Mouse (Mus musculus) megakaryocyte progenitor cell, adult 5-6 weeks (primary cell): ENCODE measurements at regions not wholly inside any gene's neighbourhood (a gene's known extent, or its start where the extent isn't known, plus 50 kb on each side); places are given as distances from the start of the nearest gene placed in this dataset.

Experiments
- ATAC-seq: replicated peaks from 2 replicates; pipeline ENCODE4 v1.8.0; 2016; ENCODE audit warnings: mild to moderate bottlenecking, moderate TSS enrichment, inconsistent platforms; ENCODE audit not compliant: poor library complexity

DNA sequence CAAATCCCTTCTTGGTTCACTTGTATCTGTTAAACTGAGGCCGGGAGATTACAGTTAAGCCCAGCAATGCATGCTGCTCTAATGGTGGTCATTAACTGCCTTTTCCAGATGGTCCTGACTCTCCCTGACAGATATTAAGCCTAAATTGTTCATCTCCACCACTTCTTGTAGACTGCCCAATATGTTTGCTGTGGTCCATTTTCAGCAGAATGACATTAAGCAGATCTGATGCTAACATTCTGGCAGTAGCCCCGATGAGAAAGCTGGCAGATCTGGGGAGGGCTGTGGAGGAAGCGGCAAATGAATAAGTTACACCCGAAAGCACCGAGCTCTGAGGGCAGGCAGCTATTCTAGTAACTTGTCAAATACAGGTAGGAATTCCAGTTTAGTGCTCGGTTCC lies 123.5 kb upstream of the Cdh6 start:
- no peak for ATAC-seq

- no peak for ATAC-seq
Measured at GRCm38 (mm10) chr15:13289064-13289463, 115.6 kb upstream of the Cdh6 start.

DNA sequence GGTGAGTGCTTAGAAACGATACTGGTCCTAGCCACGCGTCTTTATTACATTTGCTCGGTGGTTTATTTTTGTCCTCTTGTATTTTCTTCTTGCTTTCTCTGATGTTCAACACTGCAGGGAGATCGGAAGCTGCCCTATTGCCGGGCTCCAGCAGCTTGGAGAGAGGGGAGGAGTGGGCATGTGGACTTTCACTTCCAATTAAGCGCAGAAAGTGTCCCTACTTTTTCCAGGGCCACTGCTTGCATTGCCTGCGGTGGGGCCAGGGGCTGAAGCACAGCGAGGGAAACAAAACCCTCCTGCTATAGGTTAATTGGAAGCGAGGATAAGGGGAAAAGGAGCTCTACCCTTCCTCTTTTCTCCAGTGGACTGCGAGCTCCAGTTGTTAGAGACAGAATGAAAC lies 114.4 kb upstream of the Cdh6 start:
- ATAC-seq = no peak

DNA sequence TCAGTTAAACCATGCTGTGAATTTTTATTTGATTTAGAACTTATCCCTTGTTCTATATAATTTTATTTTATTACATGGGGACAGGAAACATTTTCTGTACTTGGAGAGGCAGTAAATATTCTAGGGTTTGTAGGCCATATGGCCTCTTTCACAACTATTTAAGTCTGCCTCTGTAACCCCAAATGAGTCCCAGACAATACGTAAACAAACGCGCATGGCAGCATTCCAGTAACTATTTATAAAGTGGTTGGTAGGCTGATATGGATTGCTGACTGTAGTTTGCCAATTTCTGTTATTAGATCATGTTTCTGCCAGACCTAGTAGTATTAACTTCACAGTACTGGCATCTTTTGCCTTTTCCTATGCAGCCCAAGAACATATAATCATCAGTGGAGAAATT lies 111.9 kb upstream of the Cdh6 start:
- ATAC-seq = no peak

GRCm38 (mm10) chr15:13284219-13284618 lies 110.7 kb upstream of the Cdh6 start:
- ATAC-seq = no peak

- ATAC-seq = no peak
Measured at GRCm38 (mm10) chr15:13283106-13283505, 109.6 kb upstream of the Cdh6 start.

DNA sequence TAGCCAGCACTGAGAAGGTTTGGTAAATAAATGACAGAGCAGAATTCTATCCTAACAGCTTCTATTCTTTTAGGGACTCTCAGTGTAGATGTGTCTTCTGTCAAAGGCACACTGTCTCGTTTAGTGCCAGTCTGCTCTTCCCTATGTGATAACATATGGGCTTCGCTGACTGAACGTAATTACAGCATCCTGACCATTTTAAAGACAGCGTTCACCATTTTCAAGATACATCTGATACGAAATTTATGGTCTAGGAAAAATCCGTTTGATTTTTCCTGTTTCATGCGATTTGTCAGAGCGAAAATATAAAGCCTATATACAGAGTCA lies 103.4 kb upstream of the Cdh6 start:
- no peak for ATAC-seq

DNA sequence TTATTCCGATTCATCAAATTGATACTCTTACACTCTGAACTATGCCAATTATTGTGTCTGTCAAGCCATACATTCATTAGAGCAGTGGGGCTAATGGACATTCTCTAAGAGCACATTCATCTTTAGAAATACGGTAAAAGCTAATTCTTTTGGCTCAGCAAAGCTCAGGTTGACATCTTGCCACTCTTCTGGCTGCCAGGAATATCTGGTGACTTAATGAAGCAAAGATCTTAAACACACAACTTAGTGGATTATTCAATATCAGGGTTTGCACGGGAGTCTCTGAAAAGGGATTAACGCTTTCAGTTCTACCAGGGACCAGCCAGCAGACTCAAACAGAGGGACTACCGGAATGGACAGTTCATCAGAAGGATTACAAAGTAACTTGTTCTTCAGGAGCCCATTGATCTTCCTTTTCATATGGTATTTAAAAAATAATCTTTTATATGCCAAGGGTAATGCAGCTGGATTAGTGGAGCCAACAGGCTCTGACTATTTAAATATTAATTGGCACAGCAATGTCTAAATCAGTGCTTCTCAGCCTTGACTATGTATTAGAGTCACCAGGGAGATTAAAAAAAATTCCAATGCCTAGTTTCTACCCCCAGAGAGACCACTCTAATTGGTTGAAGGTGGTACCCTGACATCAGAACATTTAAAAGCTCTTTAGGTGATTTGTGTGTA lies 102.9 kb upstream of the Cdh6 start:
- no peak for ATAC-seq

DNA sequence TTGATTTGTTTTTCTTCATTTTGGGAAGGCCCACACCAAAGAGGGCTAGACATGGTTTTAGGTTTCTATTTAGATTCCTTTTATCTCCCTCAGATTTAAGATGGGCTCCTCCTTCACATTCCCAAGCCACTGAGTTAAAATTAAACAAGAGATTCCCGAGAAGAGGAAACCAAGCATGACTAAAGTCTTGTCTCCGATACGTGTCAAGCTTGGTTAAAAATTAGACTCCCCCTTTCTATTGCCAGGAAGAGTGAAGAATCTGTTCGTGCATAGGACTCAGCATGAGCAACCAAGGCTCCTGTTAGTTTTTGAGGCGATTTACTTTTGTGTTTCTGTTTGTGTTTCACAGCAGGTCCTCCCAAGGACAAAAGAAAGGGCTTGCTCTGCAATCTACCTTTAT lies 101.9 kb upstream of the Cdh6 start:
- no peak for ATAC-seq

GRCm38 (mm10) chr15:13274366-13275067 lies 101.0 kb upstream of the Cdh6 start:
- ATAC-seq = no peak

DNA sequence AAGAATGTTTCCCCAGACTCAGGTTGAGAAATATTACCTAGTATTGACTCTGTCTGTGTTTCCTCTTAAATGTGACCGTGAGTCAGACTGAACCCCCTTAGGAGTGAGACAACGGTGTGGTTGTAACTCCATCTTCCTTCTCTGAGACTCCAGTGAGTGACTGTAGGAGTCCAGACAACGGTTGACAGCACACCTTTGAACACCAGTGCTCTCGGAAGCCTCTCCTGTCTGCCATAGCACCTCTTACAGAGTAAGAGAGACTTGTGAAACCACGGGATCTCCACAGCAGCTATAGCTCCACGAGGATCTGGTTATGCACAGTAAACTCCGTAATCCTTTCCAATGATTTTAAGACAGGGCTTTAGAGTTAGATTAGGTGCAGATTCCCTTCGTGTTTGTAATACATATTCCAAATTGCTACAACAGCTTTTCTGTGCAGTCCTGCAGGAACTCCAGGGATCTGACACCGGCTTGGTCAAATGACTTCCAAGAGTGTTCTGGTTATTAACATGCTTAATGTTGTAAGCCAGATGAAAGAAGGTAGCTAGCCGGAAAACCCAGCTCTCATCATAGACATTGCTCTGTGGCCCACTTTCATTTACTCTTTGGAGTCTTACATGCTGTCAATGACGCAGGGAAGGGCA lies 72.7 kb upstream of the Cdh6 start:
- ATAC-seq = no peak

DNA sequence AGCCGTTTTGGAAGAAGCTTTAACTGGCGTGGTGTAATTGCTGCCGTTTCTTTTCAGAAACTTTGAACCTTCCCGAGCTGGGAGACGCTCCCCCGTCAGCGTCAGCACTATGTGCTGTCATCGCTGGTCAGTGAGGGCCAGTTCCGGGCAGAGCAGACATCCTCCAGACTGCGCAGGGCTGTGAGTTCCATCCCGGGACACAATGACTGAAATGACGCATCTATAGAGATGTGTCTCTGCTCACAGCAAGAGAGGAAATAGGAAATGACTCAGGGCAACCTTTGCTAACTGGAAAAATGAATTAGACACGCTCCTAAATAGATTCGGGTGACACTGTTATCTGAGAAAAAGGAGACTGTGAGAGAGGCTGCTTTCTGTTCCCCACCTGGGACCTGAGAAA lies 70.8 kb upstream of the Cdh6 start:
- no peak for ATAC-seq

GRCm38 (mm10) chr15:13243561-13243960 lies 70.1 kb upstream of the Cdh6 start:
- ATAC-seq = no peak

- no peak for ATAC-seq
Measured at GRCm38 (mm10) chr15:13240931-13241330, 67.5 kb upstream of the Cdh6 start.

DNA sequence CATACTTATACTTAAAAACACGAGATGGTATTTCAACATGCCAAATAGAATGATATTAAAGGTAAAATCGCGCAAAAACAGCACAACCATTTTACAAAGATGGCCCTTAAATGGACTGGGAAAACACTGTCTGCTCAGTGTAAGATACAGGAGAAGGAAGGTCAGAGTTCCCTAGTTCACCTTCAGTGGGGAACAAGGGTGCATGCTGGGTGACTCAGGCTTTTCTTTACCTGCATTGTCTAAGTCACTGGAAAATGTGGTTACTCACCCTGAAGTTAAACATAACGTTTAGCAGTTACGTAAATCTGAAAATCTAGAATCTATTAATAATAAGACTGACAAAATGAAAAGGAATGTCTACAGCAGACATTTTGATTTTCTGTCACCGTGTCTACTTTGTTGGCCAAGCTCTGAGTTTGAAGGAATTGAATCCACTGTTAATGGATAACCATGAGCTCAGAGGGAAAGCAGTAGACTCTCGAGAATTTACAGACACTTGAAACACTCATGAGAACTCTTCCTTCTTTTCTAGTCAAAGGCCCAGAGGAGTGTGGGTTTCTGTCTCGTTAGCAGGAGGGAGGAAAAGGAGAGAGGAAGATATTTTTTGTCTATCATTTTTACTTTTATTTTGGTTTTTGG lies 63.5 kb upstream of the Cdh6 start:
- no peak for ATAC-seq

DNA sequence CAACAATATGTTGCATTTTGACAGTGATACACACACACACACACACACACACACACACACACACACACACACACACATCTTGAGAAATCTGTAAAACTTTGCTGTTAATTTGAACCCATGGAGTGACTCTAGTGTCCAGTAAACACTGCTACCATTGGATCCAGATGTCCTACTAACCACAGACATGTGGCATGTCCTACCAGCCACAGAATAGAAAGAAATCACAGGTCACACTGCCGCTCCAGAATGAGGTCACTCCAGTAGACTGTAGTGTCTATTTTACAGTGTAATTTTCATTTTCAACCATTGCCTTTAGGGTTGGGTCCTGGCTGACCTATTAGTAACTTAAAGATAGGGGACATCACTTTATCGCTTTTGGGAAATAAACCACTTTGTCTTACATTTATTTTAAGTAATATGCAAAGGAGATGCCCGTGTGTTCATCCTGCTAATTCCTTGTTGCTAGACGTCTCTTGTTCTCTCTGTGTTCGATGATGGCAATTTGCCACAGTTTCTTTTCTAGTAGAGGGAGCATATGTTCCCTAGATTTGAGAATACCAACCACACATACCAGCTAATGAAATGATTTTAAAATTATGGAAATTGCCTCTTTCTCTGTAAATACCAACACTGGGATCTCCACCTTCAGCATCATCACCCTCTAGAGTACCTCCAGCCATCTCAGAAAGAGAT lies 59.2 kb upstream of the Cdh6 start:
- ATAC-seq = no peak

- ATAC-seq = no peak
Measured at GRCm38 (mm10) chr15:13231550-13231949, 58.1 kb upstream of the Cdh6 start.

GRCm38 (mm10) chr15:13228125-13228524 lies 54.6 kb upstream of the Cdh6 start:
- no peak for ATAC-seq
